Mouse (Mus musculus): ENCODE results near the gene Scfd2. TPM values are rescaled to one million over a fixed set of nuclear protein-coding genes. Genes with fewer than 3 reads are reported as not detected.

The Scfd2 gene
- polyA plus RNA-seq, 1 experiment = 14.9 TPM

- no peaks in the 10 kb centered on the region for H3K27me3 ChIP-seq (ENCODE audit: control insufficient read depth, insufficient read depth, low read length)
- no peaks in the 10 kb centered on the region for H3K4me1 ChIP-seq (ENCODE audit: control insufficient read depth, insufficient read depth, low read length)
- H3K4me3 ChIP-seq (ENCODE audit: control insufficient read depth, low read depth, low read length) = no peak overlapping the region
- no peak overlapping the region for H3K27ac ChIP-seq (ENCODE audit: control insufficient read depth, insufficient read depth, low read depth, low read length)
- no peaks in the 10 kb centered on the region for H3K36me3 ChIP-seq (ENCODE audit: control insufficient read depth, insufficient read depth, low read length)
- no peak for TF ChIP-seq CTCF (IDR thresholded peaks at IDR 0.05; ENCODE audit: control insufficient read depth, insufficient read depth, insufficient replicate concordance, low read depth, low read length)
- TF ChIP-seq POLR2A (IDR thresholded peaks at IDR 0.05; ENCODE audit: control insufficient read depth, low read depth, low read length) = no peak
These were observed 367.0 kb downstream of the Scfd2 start for GRCm38 (mm10) chr5:74164547-74164946.

- no peaks in the 10 kb centered on the region for H3K27me3 ChIP-seq (ENCODE audit: control insufficient read depth, insufficient read depth, low read length)
- TF ChIP-seq CTCF (IDR thresholded peaks at IDR 0.05; ENCODE audit: control insufficient read depth, insufficient read depth, insufficient replicate concordance, low read depth, low read length) = no peak
- TF ChIP-seq POLR2A (IDR thresholded peaks at IDR 0.05; ENCODE audit: control insufficient read depth, low read depth, low read length) = no peak
- H3K27ac ChIP-seq (ENCODE audit: control insufficient read depth, insufficient read depth, low read depth, low read length) = no peak overlapping the region
- H3K4me3 ChIP-seq (ENCODE audit: control insufficient read depth, low read depth, low read length) = no peak overlapping the region
- H3K4me1 ChIP-seq (ENCODE audit: control insufficient read depth, insufficient read depth, low read length) = no peaks in the 10 kb centered on the region
- no peaks in the 10 kb centered on the region for H3K36me3 ChIP-seq (ENCODE audit: control insufficient read depth, insufficient read depth, low read length)
These were observed 368.4 kb downstream of the Scfd2 start for GRCm38 (mm10) chr5:74163141-74163540.

GRCm38 (mm10) chr5:74162013-74162412 is 369.5 kb downstream of the Scfd2 start:
- Histone ChIP-seq H3K27ac (ENCODE audit: control insufficient read depth, insufficient read depth, low read depth, low read length) (no peak overlapping the region), H3K4me1 (ENCODE audit: control insufficient read depth, insufficient read depth, low read length) (no peaks in the 10 kb centered on the region), H3K4me3 (ENCODE audit: control insufficient read depth, low read depth, low read length) (peak overlapping the region; percentile 75), H3K27me3 (ENCODE audit: control insufficient read depth, insufficient read depth, low read length) (no peaks in the 10 kb centered on the region), H3K36me3 (ENCODE audit: control insufficient read depth, insufficient read depth, low read length) (no peaks in the 10 kb centered on the region)
- no peak; the same call in 1 of the 2 replicates for TF ChIP-seq POLR2A (IDR thresholded peaks at IDR 0.05; ENCODE audit: control insufficient read depth, low read depth, low read length)
- no peak for TF ChIP-seq CTCF (IDR thresholded peaks at IDR 0.05; ENCODE audit: control insufficient read depth, insufficient read depth, insufficient replicate concordance, low read depth, low read length)

GRCm38 (mm10) chr5:74161297-74161926 is 370.1 kb downstream of the Scfd2 start:
- no peaks in the 10 kb centered on the region for H3K4me1 ChIP-seq (ENCODE audit: control insufficient read depth, insufficient read depth, low read length)

GRCm38 (mm10) chr5:74160349-74160748 is 371.2 kb downstream of the Scfd2 start:
- no peak overlapping the region for H3K4me3 ChIP-seq (ENCODE audit: control insufficient read depth, low read depth, low read length)
- H3K27ac ChIP-seq (ENCODE audit: control insufficient read depth, insufficient read depth, low read depth, low read length) = no peak overlapping the region
- no peaks in the 10 kb centered on the region for H3K27me3 ChIP-seq (ENCODE audit: control insufficient read depth, insufficient read depth, low read length)
- TF ChIP-seq CTCF (IDR thresholded peaks at IDR 0.05; ENCODE audit: control insufficient read depth, insufficient read depth, insufficient replicate concordance, low read depth, low read length) (no peak), POLR2A (IDR thresholded peaks at IDR 0.05; ENCODE audit: control insufficient read depth, low read depth, low read length) (no peak)
- no peaks in the 10 kb centered on the region for H3K4me1 ChIP-seq (ENCODE audit: control insufficient read depth, insufficient read depth, low read length)
- no peaks in the 10 kb centered on the region for H3K36me3 ChIP-seq (ENCODE audit: control insufficient read depth, insufficient read depth, low read length)

More at GRCm38 (mm10) chr5:74161297-74161926, 370.1 kb downstream of the Scfd2 start:
- Histone ChIP-seq H3K4me3 (ENCODE audit: control insufficient read depth, low read depth, low read length) (peak overlapping the region; percentile 75), H3K27ac (ENCODE audit: control insufficient read depth, insufficient read depth, low read depth, low read length) (no peak overlapping the region), H3K27me3 (ENCODE audit: control insufficient read depth, insufficient read depth, low read length) (no peaks in the 10 kb centered on the region), H3K36me3 (ENCODE audit: control insufficient read depth, insufficient read depth, low read length) (no peaks in the 10 kb centered on the region)
- TF ChIP-seq POLR2A (IDR thresholded peaks at IDR 0.05; ENCODE audit: control insufficient read depth, low read depth, low read length) (no peak), CTCF (IDR thresholded peaks at IDR 0.05; ENCODE audit: control insufficient read depth, insufficient read depth, insufficient replicate concordance, low read depth, low read length) (no peak)

GRCm38 (mm10) chr5:74159906-74160305 is 371.7 kb downstream of the Scfd2 start:
- Histone ChIP-seq H3K4me1 (ENCODE audit: control insufficient read depth, insufficient read depth, low read length) (no peaks in the 10 kb centered on the region), H3K27me3 (ENCODE audit: control insufficient read depth, insufficient read depth, low read length) (no peaks in the 10 kb centered on the region), H3K27ac (ENCODE audit: control insufficient read depth, insufficient read depth, low read depth, low read length) (no peak overlapping the region), H3K36me3 (ENCODE audit: control insufficient read depth, insufficient read depth, low read length) (no peaks in the 10 kb centered on the region), H3K4me3 (ENCODE audit: control insufficient read depth, low read depth, low read length) (no peak overlapping the region)
- TF ChIP-seq CTCF (IDR thresholded peaks at IDR 0.05; ENCODE audit: control insufficient read depth, insufficient read depth, insufficient replicate concordance, low read depth, low read length) = no peak
- no peak for TF ChIP-seq POLR2A (IDR thresholded peaks at IDR 0.05; ENCODE audit: control insufficient read depth, low read depth, low read length)

GRCm38 (mm10) chr5:74158929-74159632 is 372.5 kb downstream of the Scfd2 start:
- TF ChIP-seq POLR2A (IDR thresholded peaks at IDR 0.05; ENCODE audit: control insufficient read depth, low read depth, low read length) (no peak), CTCF (IDR thresholded peaks at IDR 0.05; ENCODE audit: control insufficient read depth, insufficient read depth, insufficient replicate concordance, low read depth, low read length) (no peak)
- Histone ChIP-seq H3K27me3 (ENCODE audit: control insufficient read depth, insufficient read depth, low read length) (no peaks in the 10 kb centered on the region), H3K4me1 (ENCODE audit: control insufficient read depth, insufficient read depth, low read length) (no peaks in the 10 kb centered on the region)

More at GRCm38 (mm10) chr5:74158929-74159632, 372.5 kb downstream of the Scfd2 start:
- Histone ChIP-seq H3K27ac (ENCODE audit: control insufficient read depth, insufficient read depth, low read depth, low read length) (no peak overlapping the region), H3K4me3 (ENCODE audit: control insufficient read depth, low read depth, low read length) (no peak overlapping the region), H3K36me3 (ENCODE audit: control insufficient read depth, insufficient read depth, low read length) (no peaks in the 10 kb centered on the region)

Measured in testis, adult 2 months (tissue).